In genomic region chr1:152942977-152943376, GRCm38 (mm10) we compare ENCODE assay signal across 23 mouse cellular contexts. TPM values are rescaled to one million over a fixed set of nuclear protein-coding genes. Genes with fewer than 3 reads are reported as not detected.
DNase-seq lines count a peak whose midpoint lies in the region; TF ChIP-seq lines count a peak whose summit lies in the region.
"Had no signal": no experiment of that assay in that cellular context is flagged by ENCODE, and none has a peak within 500 bp of the region (broad histone marks: within the 10 kb centered on the region; RNA-seq: fewer than 3 reads in every experiment).

No protein-coding gene starts in this region.

- no peak for TF ChIP-seq CTCF in ES-Bruce4 (IDR thresholded peaks at IDR 0.05; ENCODE audit: low read depth, low read length)

- peak overlapping the region; percentile 27 for H3K27ac ChIP-seq in ES-Bruce4 (ENCODE audit: insufficient read depth, low read length)
- H3K27ac ChIP-seq in ES-E14 (ENCODE audit: insufficient read depth, low read depth, low read length, poor library complexity, severe bottlenecking): peak overlapping the region; percentile 54; the same call in 1 of the 2 replicates
- H3K27ac ChIP-seq: embryonic facial prominence, embryonic 13.5 days; embryonic facial prominence, embryonic 15.5 days; forebrain, embryonic 13.5 days; forebrain, embryonic 15.5 days had no signal

- intact Hi-C loops in gastrocnemius, postnatal 14 days (cut with DNase I; ENCODE audit: low total_unique reads): no loop called here
- intact Hi-C loops in left cerebral cortex, postnatal 14 days (cut with DNase I): no loop called here

- peaks cover 2% of the 10 kb centered on the region for H3K4me1 ChIP-seq in ES-Bruce4 (ENCODE audit: control insufficient read depth, insufficient read depth, low read length)
- H3K4me1 ChIP-seq in ES-E14 (ENCODE audit: control insufficient read depth in 2 of 2, insufficient read depth in 2 of 2, low read length in 2 of 2, poor library complexity in 1 of 2): peaks cover 2 to 4% of the 10 kb centered on the region in 2 experiments; a peak in 3 of 4 replicates
- H3K4me1 ChIP-seq: embryonic facial prominence, embryonic 13.5 days; embryonic facial prominence, embryonic 15.5 days; forebrain, embryonic 13.5 days; forebrain, embryonic 15.5 days had no signal

- peak; percentile 92 for TF ChIP-seq EP300 in ES-Bruce4 (IDR thresholded peaks at IDR 0.05; ENCODE audit: insufficient read depth, low read depth, low read length)

- peaks cover 5% of the 10 kb centered on the region; the same call in 1 of the 2 replicates for H3K9me3 ChIP-seq in ES-Bruce4 (replicated peaks; ENCODE audit: control insufficient read depth, insufficient read depth, low read length, poor library complexity, severe bottlenecking)
- H3K9me3 ChIP-seq in ES-E14 (ENCODE audit: control insufficient read depth, insufficient read depth, low read depth, low read length): no peaks in the 10 kb centered on the region
- H3K9me3 ChIP-seq: embryonic facial prominence, embryonic 13.5 days; embryonic facial prominence, embryonic 15.5 days; forebrain, embryonic 13.5 days; forebrain, embryonic 15.5 days had no signal

- in situ Hi-C loops in ES-E14 (cut with MboI; ENCODE audit: low sequenced_read_pairs in 2 of 2, unreplicated experiment in 2 of 2): no loop called here

- TF ChIP-seq POLR2A in ES-Bruce4 (IDR thresholded peaks at IDR 0.05; ENCODE audit: insufficient read depth, low read length): no peak

- H3K9ac ChIP-seq in ES-Bruce4 (ENCODE audit: low read depth, poor library complexity, severe bottlenecking): no peak overlapping the region
- no peak overlapping the region for H3K9ac ChIP-seq in ES-E14 (ENCODE audit: insufficient read depth, low read depth, low read length, poor library complexity, severe bottlenecking)
- H3K9ac ChIP-seq: embryonic facial prominence, embryonic 13.5 days; embryonic facial prominence, embryonic 15.5 days; forebrain, embryonic 13.5 days; forebrain, embryonic 15.5 days; forebrain, postnatal 0 days had no signal

- DNase-seq in ES-E14 (ENCODE audit: low read depth, low spot score) (peak; percentile 62), ZHBTc4 (ENCODE audit: low read depth, low spot score) (peak; percentile 86)
- no peak for DNase-seq in gastrocnemius, postnatal 14 days
- no peak for DNase-seq in left cerebral cortex, postnatal 14 days (ENCODE audit: low spot score in 2 of 2)
- DNase-seq: adrenal gland, adult 2 months; adrenal gland, postnatal 10 days; adrenal gland, postnatal 25 days; B cell, adult 2 months; cerebellum, adult 11 months; cerebellum, adult 18-20 months; cerebellum, adult 8-10 months; cerebellum, adult 9-11 months; cerebellum, postnatal 14 days; cerebellum, postnatal 36 days; embryo, embryonic 11 days; forebrain, postnatal 0 days had no signal

- H3K4me3 ChIP-seq in ES-Bruce4 (ENCODE audit: low read depth, low read length) (no peak overlapping the region), ES-E14 (ENCODE audit: insufficient read depth in 1 of 2, low read depth in 1 of 2, low read length in 2 of 2, poor library complexity in 1 of 2, severe bottlenecking in 1 of 2) (no peak overlapping the region)
- H3K4me3 ChIP-seq: embryonic facial prominence, embryonic 13.5 days; embryonic facial prominence, embryonic 15.5 days; erythroblast, embryonic 14.5 days; forebrain, embryonic 13.5 days; forebrain, embryonic 15.5 days had no signal

- H3K36me3 ChIP-seq in ES-Bruce4 (ENCODE audit: control insufficient read depth, insufficient read depth, low read length, poor library complexity, severe bottlenecking) (no peaks in the 10 kb centered on the region), ES-E14 (ENCODE audit: control insufficient read depth, insufficient read depth, low read length, poor library complexity, severe bottlenecking) (no peaks in the 10 kb centered on the region)
- H3K36me3 ChIP-seq: embryonic facial prominence, embryonic 13.5 days; embryonic facial prominence, embryonic 15.5 days; forebrain, embryonic 15.5 days had no signal

- no peaks in the 10 kb centered on the region; the same call in none of the 2 replicates for H3K27me3 ChIP-seq in ES-Bruce4 (ENCODE audit: control insufficient read depth, insufficient read depth, low read length, poor library complexity, severe bottlenecking)
- H3K27me3 ChIP-seq: CH12.LX; embryonic facial prominence, embryonic 13.5 days; embryonic facial prominence, embryonic 15.5 days; forebrain, embryonic 13.5 days; forebrain, embryonic 15.5 days had no signal

TF ChIP-seq in ES-E14, 5 proteins besides CTCF, POLR2A, EP300 and RAD21:
- TF ChIP-seq MAFK (IDR thresholded peaks at IDR 0.05; ENCODE audit: insufficient read depth, low read depth, low read length): no peak
- TF ChIP-seq HCFC1 (IDR thresholded peaks at IDR 0.05; ENCODE audit: borderline replicate concordance, insufficient read depth, low read length): no peak
- TF ChIP-seq ZC3H11A (IDR thresholded peaks at IDR 0.05; ENCODE audit: borderline replicate concordance, low read depth, low read length): no peak
- 0 out of 2 replicates have a peak, but pooled peaks have one; percentile 7 for TF ChIP-seq ZNF384 (IDR thresholded peaks at IDR 0.05; ENCODE audit: low read depth, low read length)
TF ChIP-seq in ES-E14: peak in this region for 1.

RNA-seq across cellular contexts. Expression of gene Nmnat2, which starts 11.8 kb away (rescaled TPM):
- 31.1 and 35.6 TPM in 2 replicates for polyA plus RNA-seq in ES-Bruce4 (2011; ENCODE audit: insufficient read depth, insufficient read length, low read depth, missing spikeins)
- 15.0 and 24.8 TPM in 2 replicates for total RNA-seq in ES-E14 (2012; rRNA removed)
- total RNA-seq in gastrocnemius, postnatal 14 days (2021): 1 to 10 TPM in 1 of 2 experiments, under 1 TPM in 1; 0.51 to 1.1 TPM
- 100 to 1,000 TPM; 137 to 141 TPM for total RNA-seq in left cerebral cortex, postnatal 14 days (2021)
- polyA plus RNA-seq: erythroblast, embryonic 14.5 days had no signal

RNA-seq across cellular contexts. Expression of gene Smg7, which starts 40.5 kb away (rescaled TPM):
- 144 and 156 TPM in 2 replicates for polyA plus RNA-seq in ES-Bruce4 (2011; ENCODE audit: insufficient read depth, insufficient read length, low read depth, missing spikeins)
- total RNA-seq in ES-E14 (2012; rRNA removed): 86.7 and 88.4 TPM in 2 replicates
- 10 to 100 TPM; 33.9 to 34.4 TPM for total RNA-seq in gastrocnemius, postnatal 14 days (2021)
- total RNA-seq in left cerebral cortex, postnatal 14 days (2021): 10 to 100 TPM; 81.4 to 89.8 TPM

Comparison
In these comparisons a context has a peak if more than half of its experiments do, and no peak if none do; other contexts are left out.
1. DNase-seq: peak in ES-E14 (single experiment) and ZHBTc4 (single experiment); none in gastrocnemius, postnatal 14 days (single experiment) and left cerebral cortex, postnatal 14 days (0 of 2).